13 mouse cellular contexts compared by ENCODE assay signal in genomic region chr16:73873828-73874558, GRCm38 (mm10).
"Had no signal": no experiment of that assay in that cellular context is flagged by ENCODE, and none has a peak within 500 bp of the region (broad histone marks: within the 10 kb centered on the region; RNA-seq: fewer than 3 reads in every experiment).

No protein-coding gene starts in this region.

- H3K27ac ChIP-seq: kidney, embryonic 15.5 days; limb, embryonic 15.5 days; lung, embryonic 15.5 days; midbrain, embryonic 15.5 days; neural tube, embryonic 12.5 days had no signal

- DNase-seq: kidney, adult 2 months; kidney, postnatal 25 days; layer of hippocampus, adult 9-11 months; layer of hippocampus, postnatal 36 days; lung, postnatal 14 days; retina, postnatal 1 day; thymus, postnatal 4 days had no signal

- ATAC-seq: intestine, embryonic 16.5 days; midbrain, embryonic 15.5 days had no signal

- H3K9me3 ChIP-seq: kidney, embryonic 15.5 days; limb, embryonic 15.5 days; lung, embryonic 15.5 days; midbrain, embryonic 15.5 days; neural tube, embryonic 12.5 days had no signal

- H3K4me2 ChIP-seq: kidney, embryonic 15.5 days; limb, embryonic 15.5 days; lung, embryonic 15.5 days; midbrain, embryonic 15.5 days; neural tube, embryonic 12.5 days had no signal

- H3K9ac ChIP-seq: kidney, embryonic 15.5 days; limb, embryonic 15.5 days; lung, embryonic 15.5 days; midbrain, embryonic 15.5 days; neural tube, embryonic 12.5 days had no signal

- H3K36me3 ChIP-seq: kidney, embryonic 15.5 days; limb, embryonic 15.5 days; lung, embryonic 15.5 days; midbrain, embryonic 15.5 days; neural tube, embryonic 12.5 days had no signal

- H3K27me3 ChIP-seq: kidney, embryonic 15.5 days; limb, embryonic 15.5 days; lung, embryonic 15.5 days; midbrain, embryonic 15.5 days; neural tube, embryonic 12.5 days had no signal

- H3K4me1 ChIP-seq: limb, embryonic 15.5 days; midbrain, embryonic 15.5 days; neural tube, embryonic 12.5 days had no signal

- H3K4me3 ChIP-seq: kidney, embryonic 15.5 days; limb, embryonic 15.5 days; lung, embryonic 15.5 days; midbrain, embryonic 15.5 days; neural tube, embryonic 12.5 days had no signal
